Mouse (Mus musculus) frontal cortex, adult 2 months (tissue): ENCODE results near the gene Krtap6-2. TPM values are rescaled to one million over a fixed set of nuclear protein-coding genes. Genes with fewer than 3 reads are reported as not detected.

Source experiments
- DNase-seq, 2 experiments: peaks; one replicate each; pipeline ENCODE4 v3.0.0; 2022; ENCODE audit warnings: low spot score in 1 of 2; ENCODE audit errors: extremely low spot score in 1 of 2
- polyA plus RNA-seq: library from polyadenylated mRNA; depleted of rRNA; stranded (reverse); fragments of >200 nt; gene quantifications from 2 replicates; pipeline ENCODE4 v1.2.3, GENCODE M21; 2012; rRNA removed

The Krtap6-2 gene
- polyA plus RNA-seq = not detected in 2 replicates

- DNase-seq = no peak
Measured at GRCm38 (mm10) chr16:89420011-89420410, at the start of gene Krtap6-2. Gene Krtap6-2 (minus strand): TSS chr16:89420111.

DNA sequence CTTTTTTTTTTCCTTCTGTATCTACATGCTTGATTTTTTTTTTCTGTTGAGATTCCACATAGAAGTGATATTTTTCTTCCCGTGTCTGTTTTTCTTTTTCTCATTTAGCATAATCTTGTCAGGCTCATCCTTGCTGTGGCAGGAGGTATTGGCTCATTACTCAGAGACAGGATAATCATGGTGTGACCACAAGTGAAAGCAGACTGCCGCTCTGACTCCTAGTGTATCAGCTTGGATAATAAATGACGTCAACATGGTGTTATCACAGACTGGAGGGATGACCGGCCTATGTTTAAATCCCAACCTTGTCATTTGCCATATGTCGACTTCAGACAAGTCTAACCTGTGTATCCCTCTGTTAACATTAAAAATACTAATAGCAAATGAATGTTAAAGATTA is 41.3 kb upstream of the Krtap6-2 start:
- DNase-seq = no peak

GRCm38 (mm10) chr16:89429586-89429985 is 9.7 kb upstream of the Krtap6-2 start:
- DNase-seq = no peak

GRCm38 (mm10) chr16:89425310-89425709 is 5.4 kb upstream of the Krtap6-2 start:
- DNase-seq = no peak

GRCm38 (mm10) chr16:89416311-89416710 is 3.6 kb downstream of the Krtap6-2 start:
- DNase-seq = no peak

GRCm38 (mm10) chr16:89410345-89411068 is 9.4 kb downstream of the Krtap6-2 start:
- DNase-seq = no peak

- no peak for DNase-seq
Measured at GRCm38 (mm10) chr16:89403768-89404167, 16.1 kb downstream of the Krtap6-2 start, which contains the start of gene Krtap21-1. Gene Krtap21-1 (minus strand): TSS chr16:89403868.

GRCm38 (mm10) chr16:89372734-89373461 is 47.0 kb downstream of the Krtap6-2 start:
- DNase-seq = no peak

Other genes with a start within 250 kb of the Krtap6-2 start
- not detected in 2 replicates for gene 1110057P08Rik, start 245.4 kb downstream of the Krtap6-2 start, polyA plus RNA-seq
- gene Krtap20-2, start 214.2 kb downstream of the Krtap6-2 start, polyA plus RNA-seq = not detected in 2 replicates
- not detected in 2 replicates for gene Krtap21-1, start 16.2 kb downstream of the Krtap6-2 start, polyA plus RNA-seq
- not detected in 2 replicates for gene Krtap8-1, start 67.8 kb upstream of the Krtap6-2 start, polyA plus RNA-seq
- gene Krtap7-1, start 88.2 kb upstream of the Krtap6-2 start, polyA plus RNA-seq = 0.16 TPM in 1 of 2 replicates, not detected in the other
- not detected in 2 replicates for gene Krtap11-1, start 151.1 kb upstream of the Krtap6-2 start, polyA plus RNA-seq